Mouse (Mus musculus) lung, postnatal 0 days (tissue): Measurements from ENCODE around the gene Alox15. TPM values are rescaled to one million over a fixed set of nuclear protein-coding genes. Genes with fewer than 3 reads are reported as not detected.

Source experiments
- ATAC-seq: fragments of 200-750 bp; cut with Nextera tagmentation; 2 replicates; pipeline ENCODE4 v1.8.0; 2017; ENCODE audit warnings: moderate library complexity
- DNase-seq: peaks from one replicate; pipeline ENCODE4 v3.0.0-alpha.2; 2016; ENCODE audit warnings: low spot score
- H3K27ac ChIP-seq: fragments of 300-500 bp; sonication (generic); 2 replicates; pipeline ENCODE4 v1.5.1; 2014; ENCODE audit warnings: antibody characterized with exemption, mild to moderate bottlenecking, low read length, mixed read lengths
- H3K27me3 ChIP-seq: fragments of 300-500 bp; sonication (generic); replicated peaks from 2 replicates; pipeline ENCODE4 v1.6.1; 2014; ENCODE audit warnings: low read length, mixed read lengths; ENCODE audit not compliant: insufficient read depth
- H3K36me3 ChIP-seq: fragments of 300-500 bp; sonication (generic); 2 replicates; pipeline ENCODE4 v1.6.1; 2014; ENCODE audit warnings: low read length, mixed read lengths; ENCODE audit not compliant: insufficient read depth
- H3K4me1 ChIP-seq: fragments of 300-500 bp; sonication (generic); 2 replicates; pipeline ENCODE4 v1.6.1; 2014; ENCODE audit warnings: antibody characterized with exemption, low read depth, low read length, mixed read lengths; ENCODE audit not compliant: insufficient read depth
- H3K4me2 ChIP-seq: fragments of 300-500 bp; sonication (generic); replicated peaks from 2 replicates; pipeline ENCODE4 v1.6.1; 2014; ENCODE audit warnings: low read depth, mild to moderate bottlenecking, low read length, moderate library complexity, mixed read lengths
- H3K4me3 ChIP-seq: fragments of 300-500 bp; sonication (generic); 2 replicates; pipeline ENCODE4 v1.5.1; 2014; ENCODE audit warnings: low read depth, low read length
- H3K9ac ChIP-seq: fragments of 300-500 bp; sonication (generic); replicated peaks from 2 replicates; pipeline ENCODE4 v1.6.1; 2014; ENCODE audit warnings: low read depth, mild to moderate bottlenecking
- H3K9me3 ChIP-seq: fragments of 300-500 bp; sonication (generic); 2 replicates; pipeline ENCODE4 v1.6.1; 2016; ENCODE audit warnings: low read length, mixed read lengths
- CTCF ChIP-seq: IDR thresholded peaks from 2 replicates; pipeline ENCODE4 v1.5.1; 2016; ENCODE audit warnings: antibody characterized with exemption, mild to moderate bottlenecking
- EP300 ChIP-seq: IDR thresholded peaks from 2 replicates; pipeline ENCODE4 v1.6.1; 2016; ENCODE audit warnings: antibody characterized with exemption, mild to moderate bottlenecking, control low read depth
- WGBS: fragments of 180-500 bp; shearing (Covaris S2); extraction: QIAGEN DNeasy Blood & Tissue Kit; methylation state at CpG from one replicate; pipeline ENCODE4 v1.1.7; 2014; 5-methylcytosine and 5-hydroxymethylcytosine counted together
- polyA plus RNA-seq: library from polyadenylated mRNA; unstranded; fragments of >200 nt; fragmentation: Nextera tagmentation; extraction: Ambion mirVana; gene quantifications from 2 replicates; pipeline ENCODE4 v1.2.1, GENCODE M21; 2015

The Alox15 gene
- polyA plus RNA-seq, 1 experiment from 2014 or later, result 0.26 TPM

GRCm38 (mm10) chr11:70297836-70298454 is 53.9 kb downstream of the Alox15 start:
- no peak overlapping the region for H3K27ac ChIP-seq
- H3K4me2 ChIP-seq, result no peak overlapping the region

GRCm38 (mm10) chr11:70297405-70297804 is 54.4 kb downstream of the Alox15 start:
- Histone ChIP-seq H3K9me3 (no peaks in the 10 kb centered on the region), H3K27me3 (no peaks in the 10 kb centered on the region), H3K4me1 (no peaks in the 10 kb centered on the region), H3K4me3 (no peak overlapping the region), H3K36me3 (no peaks in the 10 kb centered on the region), H3K4me2 (no peak overlapping the region), H3K9ac (no peak overlapping the region), H3K27ac (no peak overlapping the region)
- TF ChIP-seq CTCF, result 0 out of 2 replicates have a peak, but pooled peaks have one; percentile 5
- TF ChIP-seq EP300, result no peak
- DNase-seq (no peak), ATAC-seq (peak; percentile 57; the same call in 1 of the 2 replicates)
- 29% methylated on average over 4 of the region's 4 CpGs for WGBS

More at GRCm38 (mm10) chr11:70297836-70298454, 53.9 kb downstream of the Alox15 start:
- DNase-seq, result peak; percentile 17
- Histone ChIP-seq H3K9me3 (no peaks in the 10 kb centered on the region), H3K9ac (no peak overlapping the region), H3K4me1 (no peaks in the 10 kb centered on the region), H3K4me3 (no peak overlapping the region), H3K36me3 (no peaks in the 10 kb centered on the region), H3K27me3 (no peaks in the 10 kb centered on the region)
- 21% methylated on average over 12 of the region's 12 CpGs for WGBS
- ATAC-seq, result peak; percentile 76
- no peak for TF ChIP-seq CTCF
- no peak; the same call in 1 of the 2 replicates for TF ChIP-seq EP300

Other genes starting within 250 kb of the Alox15 start
- 0.90 and 1.2 TPM in 2 replicates for gene Mgl2, start 221.7 kb downstream of the Alox15 start, polyA plus RNA-seq
- gene Clec10a, start 195.8 kb downstream of the Alox15 start, polyA plus RNA-seq, result 0.54 and 0.70 TPM in 2 replicates
- 7.9 TPM in 2 replicates for gene Slc16a11, start 139.3 kb downstream of the Alox15 start, polyA plus RNA-seq
- gene Slc16a13, start 131.0 kb downstream of the Alox15 start, polyA plus RNA-seq, result 4.5 and 6.0 TPM in 2 replicates
- gene Bcl6b, start 122.2 kb downstream of the Alox15 start, polyA plus RNA-seq, result 19.2 and 31.6 TPM in 2 replicates
- 115 and 118 TPM in 2 replicates for gene 0610010K14Rik, start 114.1 kb downstream of the Alox15 start, polyA plus RNA-seq
- gene Gm21988, start 112.2 kb downstream of the Alox15 start, polyA plus RNA-seq, result 11.0 and 15.3 TPM in 2 replicates
- gene Rnasek, start 112.2 kb downstream of the Alox15 start, polyA plus RNA-seq, result 462 and 484 TPM in 2 replicates
- 5.8 and 7.0 TPM in 2 replicates for gene Alox12, start 96.7 kb downstream of the Alox15 start, polyA plus RNA-seq
- gene Alox12e, start 29.4 kb downstream of the Alox15 start, polyA plus RNA-seq, result 0.08 and 0.11 TPM in 2 replicates
- gene Pelp1, start 58.0 kb upstream of the Alox15 start, polyA plus RNA-seq, result 9.1 and 9.6 TPM in 2 replicates
- gene Arrb2, start 80.6 kb upstream of the Alox15 start, polyA plus RNA-seq, result 12.7 and 13.7 TPM in 2 replicates
- gene Med11, start 99.9 kb upstream of the Alox15 start, polyA plus RNA-seq, result 37.3 and 37.9 TPM in 2 replicates
- 1.0 and 1.4 TPM in 2 replicates for gene Zmynd15, start 107.4 kb upstream of the Alox15 start, polyA plus RNA-seq
- 45.1 and 52.3 TPM in 2 replicates for gene Cxcl16, start 108.0 kb upstream of the Alox15 start, polyA plus RNA-seq
- gene Tm4sf5, start 153.2 kb upstream of the Alox15 start, polyA plus RNA-seq, result 2.6 and 3.8 TPM in 2 replicates
- gene Vmo1, start 162.6 kb upstream of the Alox15 start, polyA plus RNA-seq, result 0.43 and 0.68 TPM in 2 replicates
- gene Gltpd2, start 167.2 kb upstream of the Alox15 start, polyA plus RNA-seq, result 0.64 and 0.86 TPM in 2 replicates
- gene Psmb6, start 173.3 kb upstream of the Alox15 start, polyA plus RNA-seq, result 451 and 505 TPM in 2 replicates
- gene Gm40193, start 180.9 kb upstream of the Alox15 start, polyA plus RNA-seq, result not detected in 2 replicates
- 10.8 and 13.5 TPM in 2 replicates for gene Pld2, start 188.0 kb upstream of the Alox15 start, polyA plus RNA-seq
- 7.4 and 7.6 TPM in 2 replicates for gene Mink1, start 210.8 kb upstream of the Alox15 start, polyA plus RNA-seq